Mouse (Mus musculus): Measurements from ENCODE around the gene 4930595D18Rik.

DNA sequence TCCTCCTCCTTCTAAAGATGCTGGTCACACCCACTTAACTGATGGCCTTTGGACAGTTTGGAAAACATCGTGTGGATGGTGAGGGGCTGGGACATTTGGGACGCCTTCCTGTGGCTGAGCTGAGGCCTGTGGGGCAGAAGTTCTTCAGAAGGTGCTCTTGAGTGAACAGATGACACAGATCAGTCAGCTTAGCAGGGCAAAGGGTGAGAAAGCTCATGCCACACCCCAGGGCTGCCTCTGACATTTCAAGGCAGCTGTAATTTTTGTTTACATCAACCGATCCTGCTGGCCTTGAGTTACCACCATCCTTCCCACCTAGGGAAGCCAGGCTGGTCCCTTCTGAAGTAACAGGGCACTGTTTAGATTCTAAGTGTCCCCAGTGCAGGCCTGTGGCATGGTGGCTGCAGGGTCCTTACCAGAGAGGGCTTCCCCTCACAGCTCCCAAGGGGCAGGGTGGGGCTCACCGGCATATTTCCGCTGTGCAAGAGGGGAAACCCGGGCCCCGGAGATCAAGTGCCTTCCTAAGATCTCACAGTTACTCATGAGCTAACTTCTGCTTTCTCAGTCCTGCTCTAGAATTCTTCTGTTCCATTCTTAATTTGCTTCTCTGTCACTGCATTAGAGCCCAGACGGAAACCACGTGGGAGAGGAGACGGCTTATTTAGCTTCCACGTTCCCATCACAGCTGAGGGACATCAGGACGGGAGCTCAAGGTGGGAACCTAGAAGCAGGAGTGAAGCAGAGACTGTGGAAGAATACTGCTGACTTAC lies 24.4 kb downstream of the 4930595D18Rik start:
- TF ChIP-seq CTCF (IDR thresholded peaks at IDR 0.05; ENCODE audit: control insufficient read depth, insufficient read depth, low read length) (no peak), POLR2A (IDR thresholded peaks at IDR 0.05; ENCODE audit: borderline replicate concordance, control insufficient read depth, low read depth, low read length) (peak; percentile 43; the same call in 1 of the 2 replicates)

Measured in bone marrow, adult 2 months (tissue).